Mouse (Mus musculus): ENCODE results near the gene Zbtb46.
A peak's percentile ranks its signal among the peaks of the same experiment; 100 is the strongest.
"Not testable (repeated sequence)": the region's sequence is repeated elsewhere in the genome, so short reads cannot be mapped to it uniquely, and the experiment has no call there.

Zbtb46 gene

DNA sequence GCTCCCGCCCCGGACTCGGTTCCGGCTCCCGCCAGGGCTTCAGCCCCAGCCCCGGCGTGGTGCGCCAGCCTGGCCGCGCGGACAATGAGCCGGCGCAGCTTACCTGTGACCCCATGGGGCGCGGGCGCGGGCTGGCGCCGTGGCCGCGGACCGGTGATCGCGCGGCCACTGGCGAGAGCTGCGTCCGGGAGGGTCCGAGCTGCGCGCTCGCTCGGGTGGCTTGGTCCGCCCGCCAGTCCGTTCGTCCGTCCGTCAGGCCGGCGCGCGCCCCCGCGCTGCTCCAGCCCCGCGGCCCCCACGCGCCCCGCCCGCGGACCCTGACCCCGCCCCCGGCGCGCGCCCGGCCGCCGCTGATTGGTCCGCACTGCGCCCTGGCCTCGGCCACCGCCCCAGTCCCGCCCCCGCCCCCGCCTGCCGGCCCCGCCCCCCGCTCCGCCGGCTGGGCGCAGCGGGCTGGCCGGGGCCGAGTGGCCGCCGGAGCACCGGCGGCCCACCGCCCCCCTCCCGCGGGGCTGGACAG is at the start of gene Zbtb46:
TSS of gene Zbtb46 (minus strand) at position 274 of the 520 bp plus-strand sequence.
- DNase-seq (ENCODE audit: low spot score), result peak; percentile 88

GRCm38 (mm10) chr2:181498644-181499043 is 39.4 kb upstream of the Zbtb46 start:
- DNase-seq (ENCODE audit: low spot score), result no peak

GRCm38 (mm10) chr2:181497548-181497875 is 38.3 kb upstream of the Zbtb46 start:
- peak; percentile 50 for DNase-seq (ENCODE audit: low spot score)

GRCm38 (mm10) chr2:181496831-181497547 is 37.8 kb upstream of the Zbtb46 start, which contains the start of gene Tpd52l2:
Gene Tpd52l2 (plus strand): TSS chr2:181497142.
- DNase-seq (ENCODE audit: low spot score), result peak; percentile 72

- peak; percentile 59 for DNase-seq (ENCODE audit: low spot score)
These were observed 37.1 kb upstream of the Zbtb46 start for GRCm38 (mm10) chr2:181496281-181496680.

DNA sequence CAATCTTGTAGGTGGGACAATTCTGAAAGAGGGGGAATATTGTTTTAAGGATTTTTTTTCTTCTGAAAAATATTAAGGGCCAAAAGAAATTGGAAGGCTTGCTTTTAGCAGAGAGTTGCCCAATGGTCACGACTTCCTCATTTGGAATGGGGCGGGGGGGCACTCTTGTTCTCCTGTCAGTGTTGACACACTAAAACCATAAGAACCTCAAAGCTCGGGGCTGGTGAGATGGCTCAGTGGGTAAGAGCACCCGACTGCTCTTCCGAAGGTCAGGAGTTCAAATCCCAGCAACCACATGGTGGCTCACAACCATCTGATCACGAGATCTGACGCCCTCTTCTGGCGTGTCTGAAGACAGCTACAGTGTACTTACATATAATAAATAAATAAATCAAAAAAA is 36.6 kb upstream of the Zbtb46 start:
- not testable (repeated sequence) for DNase-seq (ENCODE audit: low spot score)

- DNase-seq (ENCODE audit: low spot score), result no peak
These were observed 35.2 kb upstream of the Zbtb46 start for GRCm38 (mm10) chr2:181494266-181494945.

DNA sequence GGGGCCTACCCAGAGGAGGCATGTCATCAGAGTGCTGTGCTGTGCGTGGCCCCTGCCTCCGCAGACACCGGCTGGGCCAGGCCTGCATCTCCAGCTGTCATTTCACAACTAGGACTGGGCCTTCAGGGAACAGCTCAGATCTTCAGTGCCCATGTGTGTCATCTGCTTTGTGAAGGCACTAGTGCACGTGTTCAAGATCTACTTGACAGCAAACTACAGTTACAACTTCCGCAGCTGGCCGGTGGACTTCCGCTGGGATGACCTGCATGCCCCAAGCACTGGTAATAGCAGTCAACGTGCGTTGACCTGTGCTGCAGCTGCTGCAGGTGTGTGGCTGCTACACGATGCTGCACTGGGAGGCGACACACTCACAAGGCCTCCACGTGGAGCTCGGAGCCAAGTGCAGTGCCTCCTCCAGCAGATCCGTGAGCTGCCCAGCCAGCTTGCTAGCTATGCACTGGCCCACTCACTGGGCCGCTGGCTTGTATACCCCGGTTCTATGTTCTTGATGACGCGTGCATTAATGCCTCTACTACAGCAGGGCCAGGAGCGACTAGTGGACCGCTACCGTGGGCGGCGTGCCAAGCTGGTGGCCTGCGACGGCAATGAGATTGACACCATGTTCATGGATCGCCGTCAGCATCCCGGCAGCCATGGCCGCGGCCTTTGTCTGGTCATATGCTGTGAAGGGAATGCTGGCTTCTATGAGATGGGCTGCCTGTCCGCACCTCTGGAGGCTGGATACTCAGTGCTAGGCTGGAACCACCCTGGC is 34.1 kb upstream of the Zbtb46 start, which contains the start of gene Abhd16b:
TSS of gene Abhd16b (plus strand) at position 51 of the 772 bp plus-strand sequence.
- DNase-seq (ENCODE audit: low spot score), result no peak

DNA sequence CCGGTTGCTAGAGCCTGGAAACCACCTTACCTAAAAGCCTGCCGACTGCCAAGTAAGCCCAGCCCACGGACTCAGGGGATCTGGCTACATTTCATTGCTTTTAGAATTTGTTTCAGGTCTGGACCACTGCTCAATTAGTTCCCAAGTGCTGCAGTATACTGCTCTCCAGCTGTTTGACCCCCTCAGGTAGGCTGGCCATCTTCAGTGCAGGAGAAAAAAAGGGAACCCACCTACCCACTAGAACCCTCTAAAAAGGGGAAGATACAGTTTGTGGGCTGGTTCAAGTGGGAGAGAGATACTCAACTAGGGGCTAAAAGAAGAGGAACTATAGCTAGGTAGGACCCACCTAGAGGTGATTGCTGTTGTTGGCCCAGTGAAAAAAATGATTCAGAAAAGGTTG is 33.0 kb upstream of the Zbtb46 start:
- no peak for DNase-seq (ENCODE audit: low spot score)

GRCm38 (mm10) chr2:181491432-181492205 is 32.4 kb upstream of the Zbtb46 start:
- no peak for DNase-seq (ENCODE audit: low spot score)

GRCm38 (mm10) chr2:181487338-181488277 is 28.4 kb upstream of the Zbtb46 start:
- DNase-seq (ENCODE audit: low spot score), result no peak

- no peak for DNase-seq (ENCODE audit: low spot score)
These were observed 26.5 kb upstream of the Zbtb46 start for GRCm38 (mm10) chr2:181485741-181486140.

- no peak for DNase-seq (ENCODE audit: low spot score)
These were observed 25.4 kb upstream of the Zbtb46 start for GRCm38 (mm10) chr2:181484456-181485233.

DNA sequence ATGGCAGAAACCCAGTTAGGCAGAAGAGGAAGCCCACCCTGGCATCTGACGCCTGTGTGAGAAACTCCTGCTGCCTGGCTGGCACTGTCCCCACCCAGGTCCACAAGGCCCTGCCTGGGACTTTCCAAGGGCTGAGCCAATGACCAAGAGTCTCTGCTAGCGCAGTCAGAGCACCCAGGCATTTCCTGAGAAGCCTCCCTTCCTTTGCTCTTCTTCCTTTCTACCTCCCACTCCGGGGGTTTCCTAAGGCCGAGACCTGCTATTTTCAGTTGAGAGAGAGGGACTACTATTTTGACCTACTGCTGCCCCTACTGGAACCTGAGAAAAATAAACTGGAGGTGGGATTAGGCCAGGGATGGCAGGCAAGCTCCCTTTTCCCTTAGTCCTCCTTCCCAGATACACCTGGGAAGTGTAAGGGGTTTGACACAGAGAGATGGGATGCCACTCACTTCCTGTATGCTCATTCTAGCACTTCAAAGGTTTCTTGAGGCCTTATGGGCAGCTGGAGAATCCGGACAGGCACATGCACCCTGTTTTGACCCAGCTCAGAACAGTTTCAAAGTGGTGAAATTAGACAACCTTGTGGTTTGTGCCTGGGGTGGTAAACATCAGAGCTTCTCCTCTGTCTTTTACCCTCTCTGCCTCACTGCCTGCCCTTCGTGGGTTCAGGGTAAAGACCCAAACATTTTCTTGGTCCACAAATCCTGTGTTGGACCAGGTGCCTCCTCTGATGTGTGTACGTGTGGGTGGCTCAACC is 24.5 kb upstream of the Zbtb46 start:
- DNase-seq (ENCODE audit: low spot score), result no peak

GRCm38 (mm10) chr2:181483120-181483519 is 23.9 kb upstream of the Zbtb46 start:
- no peak for DNase-seq (ENCODE audit: low spot score)

DNA sequence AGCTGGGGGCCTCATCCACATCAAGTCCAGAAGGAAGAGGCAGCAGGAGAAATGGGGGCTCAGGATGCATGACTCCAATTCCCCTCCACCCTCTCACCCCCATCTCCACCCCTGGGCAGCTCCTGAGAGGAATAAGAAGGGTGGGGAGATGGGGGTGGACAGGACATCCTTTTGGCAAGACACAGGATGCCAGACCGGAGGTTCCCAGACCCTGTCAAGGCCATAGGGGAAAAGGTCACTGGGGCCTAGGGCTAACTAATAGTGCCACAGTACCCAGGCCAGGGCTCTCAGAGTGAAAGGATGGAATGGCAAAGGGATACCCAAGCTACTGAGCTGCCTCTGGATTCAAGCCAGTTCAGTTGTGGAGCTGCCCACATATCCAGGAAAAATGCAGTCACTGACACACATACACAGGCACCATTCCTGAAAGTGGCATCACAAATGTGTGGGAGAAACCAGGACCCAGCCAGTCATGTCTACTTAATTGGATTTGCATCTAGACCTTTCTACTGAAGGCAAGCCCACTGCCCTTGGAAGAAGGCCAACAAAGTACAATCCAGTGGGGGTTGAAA is 13.1 kb upstream of the Zbtb46 start:
- no peak for DNase-seq (ENCODE audit: low spot score)

DNA sequence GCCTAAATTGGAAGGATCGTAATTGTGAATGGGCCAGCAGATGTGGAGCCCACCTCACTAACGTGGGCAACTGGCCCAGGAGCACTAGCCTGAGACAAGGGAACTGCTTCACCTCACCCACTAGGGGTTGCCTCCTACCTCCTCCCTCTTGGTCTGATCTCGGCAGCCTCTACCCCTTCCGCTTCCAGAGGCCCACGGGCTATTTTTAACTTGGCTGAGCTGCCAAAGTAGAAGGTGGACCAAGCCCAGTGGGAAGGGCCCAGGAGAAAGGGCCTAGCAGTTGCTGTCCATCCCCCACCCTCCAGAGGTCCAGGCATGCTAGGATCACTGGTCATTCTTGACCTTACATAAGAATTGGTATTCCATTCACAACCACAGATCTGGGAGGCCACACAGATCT is 12.0 kb upstream of the Zbtb46 start:
- no peak for DNase-seq (ENCODE audit: low spot score)

GRCm38 (mm10) chr2:181470285-181470684 is 11.1 kb upstream of the Zbtb46 start:
- no peak for DNase-seq (ENCODE audit: low spot score)

- no peak for DNase-seq (ENCODE audit: low spot score)
These were observed 6.2 kb upstream of the Zbtb46 start for GRCm38 (mm10) chr2:181465423-181465822.
